Mouse (Mus musculus) kidney, embryonic 14.5 days (tissue): ENCODE results near the gene Men1. TPM values are rescaled to one million over a fixed set of nuclear protein-coding genes. Genes with fewer than 3 reads are reported as not detected.

ENCODE experiments used
- ATAC-seq: fragments of 200-750 bp; cut with Nextera tagmentation; 2 replicates; pipeline ENCODE4 v1.8.0; 2017; ENCODE audit warnings: moderate number of reproducible peaks, mild to moderate bottlenecking, moderate TSS enrichment, moderate library complexity; ENCODE audit not compliant: low FRiP score, low TSS enrichment
- H3K27ac ChIP-seq: fragments of 300-500 bp; sonication (generic); 2 replicates; pipeline ENCODE4 v1.5.1; 2014; ENCODE audit warnings: low read depth, mild to moderate bottlenecking, low read length, moderate library complexity, mixed read lengths
- H3K27me3 ChIP-seq: fragments of 300-500 bp; sonication (generic); 2 replicates; pipeline ENCODE4 v1.6.1; 2014; ENCODE audit warnings: mild to moderate bottlenecking, low read length; ENCODE audit not compliant: control insufficient read depth, insufficient read depth
- H3K36me3 ChIP-seq: fragments of 300-500 bp; sonication (generic); 2 replicates; pipeline ENCODE4 v1.6.1; 2014; ENCODE audit warnings: low read length, mixed read lengths; ENCODE audit not compliant: control insufficient read depth, insufficient read depth
- H3K4me1 ChIP-seq: fragments of 300-500 bp; sonication (generic); 2 replicates; pipeline ENCODE4 v1.6.1; 2014; ENCODE audit warnings: low read length, mixed read lengths; ENCODE audit not compliant: control insufficient read depth, insufficient read depth
- H3K4me2 ChIP-seq: fragments of 300-500 bp; sonication (generic); replicated peaks from 2 replicates; pipeline ENCODE4 v1.6.1; 2014; ENCODE audit warnings: low read depth, mild to moderate bottlenecking, low read length
- H3K4me3 ChIP-seq: fragments of 300-500 bp; sonication (generic); 2 replicates; pipeline ENCODE4 v1.5.1; 2014; ENCODE audit warnings: mild to moderate bottlenecking, low read length
- H3K9ac ChIP-seq: fragments of 300-500 bp; sonication (generic); 2 replicates; pipeline ENCODE4 v1.6.1; 2014; ENCODE audit warnings: low read depth, mild to moderate bottlenecking, low read length, moderate library complexity
- H3K9me3 ChIP-seq: fragments of 300-500 bp; sonication (generic); 2 replicates; pipeline ENCODE4 v1.6.1; 2016; ENCODE audit warnings: low read length; ENCODE audit not compliant: control insufficient read depth
- WGBS: fragments of 180-500 bp; shearing (Covaris S2); extraction: QIAGEN DNeasy Blood & Tissue Kit; methylation state at CpG from one replicate; pipeline ENCODE4 v1.1.7; 2014; 5-methylcytosine and 5-hydroxymethylcytosine counted together
- microRNA-seq: library from miRNA; unstranded; fragments of <30 nt; microRNA quantifications from one replicate; pipeline ENCODE4, GENCODE M21; 2016
- polyA plus RNA-seq: library from polyadenylated mRNA; unstranded; fragments of >200 nt; fragmentation: Nextera tagmentation; extraction: Ambion mirVana; gene quantifications from 2 replicates; pipeline ENCODE4 v1.2.1, GENCODE M21; 2014

Men1 gene
- polyA plus RNA-seq, 1 experiment from 2014 or later: 49.1 TPM

- no peak overlapping the region for H3K9ac ChIP-seq
- H3K4me3 ChIP-seq: no peak overlapping the region
- peak overlapping the region; percentile 6; the same call in 1 of the 2 replicates for H3K4me2 ChIP-seq
- H3K4me1 ChIP-seq: peaks cover 48% of the 10 kb centered on the region
- no peaks in the 10 kb centered on the region for H3K27me3 ChIP-seq
- no peaks in the 10 kb centered on the region for H3K9me3 ChIP-seq
- WGBS: 69% methylated on average over 5 of the region's 5 CpGs
- no peak for ATAC-seq
- peaks cover 6% of the 10 kb centered on the region; the same call in 1 of the 2 replicates for H3K36me3 ChIP-seq
- no peak overlapping the region for H3K27ac ChIP-seq
Observed at GRCm38 (mm10) chr19:6385419-6385818, 50.6 kb downstream of the Men1 start.

GRCm38 (mm10) chr19:6385821-6386220 lies 51.0 kb downstream of the Men1 start:
- 73% methylated on average over 7 of the region's 7 CpGs for WGBS
- no peak for ATAC-seq
- no peaks in the 10 kb centered on the region for H3K27me3 ChIP-seq
- H3K4me1 ChIP-seq: peaks cover 48% of the 10 kb centered on the region
- H3K9ac ChIP-seq: no peak overlapping the region
- no peak overlapping the region for H3K4me2 ChIP-seq
- no peaks in the 10 kb centered on the region for H3K9me3 ChIP-seq
- no peak overlapping the region for H3K27ac ChIP-seq
- H3K4me3 ChIP-seq: no peak overlapping the region
- H3K36me3 ChIP-seq: peaks cover 2% of the 10 kb centered on the region; the same call in 1 of the 2 replicates

GRCm38 (mm10) chr19:6386234-6386633 lies 51.5 kb downstream of the Men1 start:
- Histone ChIP-seq H3K9ac (no peak overlapping the region), H3K4me3 (no peak overlapping the region), H3K4me1 (peaks cover 48% of the 10 kb centered on the region), H3K27me3 (no peaks in the 10 kb centered on the region), H3K36me3 (no peaks in the 10 kb centered on the region; the same call in 1 of the 2 replicates), H3K9me3 (no peaks in the 10 kb centered on the region), H3K27ac (no peak overlapping the region), H3K4me2 (no peak overlapping the region)
- WGBS: 45% methylated on average over 9 of the region's 9 CpGs
- no peak for ATAC-seq

GRCm38 (mm10) chr19:6388006-6388405 lies 53.2 kb downstream of the Men1 start:
- ATAC-seq: no peak
- Histone ChIP-seq H3K27me3 (no peaks in the 10 kb centered on the region), H3K4me1 (peaks cover 43% of the 10 kb centered on the region), H3K9ac (no peak overlapping the region), H3K4me2 (no peak overlapping the region), H3K9me3 (no peaks in the 10 kb centered on the region), H3K36me3 (no peaks in the 10 kb centered on the region; the same call in 1 of the 2 replicates), H3K27ac (no peak overlapping the region), H3K4me3 (no peak overlapping the region)
- WGBS: 85% methylated on average over 13 of the region's 13 CpGs

- ATAC-seq: peak; percentile 36
Observed at GRCm38 (mm10) chr19:6389803-6390202, 55.0 kb downstream of the Men1 start.

GRCm38 (mm10) chr19:6390251-6390650 lies 55.5 kb downstream of the Men1 start:
- Histone ChIP-seq H3K36me3 (no peaks in the 10 kb centered on the region; the same call in 1 of the 2 replicates), H3K27ac (no peak overlapping the region), H3K4me3 (no peak overlapping the region), H3K9ac (no peak overlapping the region), H3K27me3 (no peaks in the 10 kb centered on the region), H3K4me2 (peak overlapping the region; percentile 53; the same call in 1 of the 2 replicates), H3K9me3 (no peaks in the 10 kb centered on the region), H3K4me1 (peaks cover 27% of the 10 kb centered on the region)
- ATAC-seq: no peak
- 44% methylated on average over 6 of the region's 6 CpGs for WGBS

More at GRCm38 (mm10) chr19:6389803-6390202, 55.0 kb downstream of the Men1 start:
- Histone ChIP-seq H3K4me2 (peak overlapping the region; percentile 53), H3K27ac (no peak overlapping the region), H3K4me1 (peaks cover 27% of the 10 kb centered on the region), H3K9ac (peak overlapping the region; percentile 40; the same call in 1 of the 2 replicates), H3K27me3 (no peaks in the 10 kb centered on the region), H3K9me3 (no peaks in the 10 kb centered on the region), H3K36me3 (no peaks in the 10 kb centered on the region; the same call in 1 of the 2 replicates), H3K4me3 (peak overlapping the region; percentile 34)
- WGBS: 3% methylated on average over 16 of the region's 16 CpGs

Small RNA genes lying within 50 kb of the gene (microRNA-seq; reads per million reads assigned to microRNA genes)
- gene Mir6989: not detected

Other genes starting within 250 kb of the Men1 start
- gene Cdca5, start 250.0 kb upstream of the Men1 start, polyA plus RNA-seq: 43.1 and 53.5 TPM in 2 replicates
- gene AC131692.1, start 240.6 kb upstream of the Men1 start, polyA plus RNA-seq: 0.47 and 1.7 TPM in 2 replicates
- 0.44 and 0.60 TPM in 2 replicates for gene Naaladl1, start 229.2 kb upstream of the Men1 start, polyA plus RNA-seq
- 56.1 and 64.4 TPM in 2 replicates for gene Sac3d1, start 216.3 kb upstream of the Men1 start, polyA plus RNA-seq
- gene Snx15, start 206.7 kb upstream of the Men1 start, polyA plus RNA-seq: 29.6 and 37.0 TPM in 2 replicates
- gene Batf2, start 194.0 kb upstream of the Men1 start, polyA plus RNA-seq: 0.15 TPM in 1 of 2 replicates, not detected in the other
- 82.6 and 98.8 TPM in 2 replicates for gene Arl2, start 193.4 kb upstream of the Men1 start, polyA plus RNA-seq
- not detected in 2 replicates for gene Majin, start 150.6 kb upstream of the Men1 start, polyA plus RNA-seq
- gene Gpha2, start 108.6 kb upstream of the Men1 start, polyA plus RNA-seq: 0.93 TPM in 1 of 2 replicates, not detected in the other
- 16.4 and 19.7 TPM in 2 replicates for gene Ppp2r5b, start 99.1 kb upstream of the Men1 start, polyA plus RNA-seq
- gene Atg2a, start 93.3 kb upstream of the Men1 start, polyA plus RNA-seq: 7.2 and 12.4 TPM in 2 replicates
- gene Ehd1, start 58.3 kb upstream of the Men1 start, polyA plus RNA-seq: 38.3 and 46.0 TPM in 2 replicates
- 0.89 and 2.0 TPM in 2 replicates for gene Cdc42bpg, start 28.5 kb upstream of the Men1 start, polyA plus RNA-seq
- gene Map4k2, start 6.2 kb downstream of the Men1 start, polyA plus RNA-seq: 12.5 and 12.8 TPM in 2 replicates
- 127 and 183 TPM in 2 replicates for gene Sf1, start 28.7 kb downstream of the Men1 start, polyA plus RNA-seq
- 15.7 and 16.4 TPM in 2 replicates for gene Pygm, start 49.4 kb downstream of the Men1 start, polyA plus RNA-seq
- 77.1 and 78.6 TPM in 2 replicates for gene Rasgrp2, start 64.4 kb downstream of the Men1 start, polyA plus RNA-seq
- 5.4 and 8.4 TPM in 2 replicates for gene Nrxn2, start 83.8 kb downstream of the Men1 start, polyA plus RNA-seq
- 1.8 and 2.5 TPM in 2 replicates for gene Slc22a12, start 208.1 kb downstream of the Men1 start, polyA plus RNA-seq